Mouse (Mus musculus) frontal cortex, postnatal 36 days (tissue): ENCODE measurements at regions not wholly inside any gene's neighbourhood (a gene's known extent, or its start where the extent isn't known, plus 50 kb on each side); places are given as distances from the start of the nearest gene placed in this dataset.

Source experiments
- DNase-seq, 2 experiments: peaks; one replicate each; pipeline ENCODE4 v3.0.0; 2022; ENCODE audit warnings: low spot score in 2 of 2

- no peak for DNase-seq
Measured at GRCm38 (mm10) chr1:23207843-23208242, 105.8 kb upstream of the 4933415F23Rik start.

GRCm38 (mm10) chr1:23207024-23207423, 105.0 kb upstream of the 4933415F23Rik start:
- no peak for DNase-seq

- peak; percentile 4 to 5 for DNase-seq
Measured at GRCm38 (mm10) chr1:23202511-23203435, 100.7 kb upstream of the 4933415F23Rik start.

GRCm38 (mm10) chr1:23200460-23200859, 98.4 kb upstream of the 4933415F23Rik start:
- no peak for DNase-seq

GRCm38 (mm10) chr1:23190316-23191005, 88.4 kb upstream of the 4933415F23Rik start:
- DNase-seq, result no peak

- no peak for DNase-seq
Measured at GRCm38 (mm10) chr1:23189790-23190189, 87.7 kb upstream of the 4933415F23Rik start.

- no peak for DNase-seq
Measured at GRCm38 (mm10) chr1:23188216-23188615, 86.2 kb upstream of the 4933415F23Rik start.

GRCm38 (mm10) chr1:23187446-23188206, 85.6 kb upstream of the 4933415F23Rik start:
- DNase-seq, result no peak

GRCm38 (mm10) chr1:23184728-23185127, 82.7 kb upstream of the 4933415F23Rik start:
- no peak for DNase-seq

- DNase-seq, result no peak
Measured at GRCm38 (mm10) chr1:23182541-23182940, 80.5 kb upstream of the 4933415F23Rik start.

- DNase-seq, result no peak
Measured at GRCm38 (mm10) chr1:23178335-23178974, 76.4 kb upstream of the 4933415F23Rik start.

- no peak for DNase-seq
Measured at GRCm38 (mm10) chr1:23174022-23174421, 72.0 kb upstream of the 4933415F23Rik start.

- no peak for DNase-seq
Measured at GRCm38 (mm10) chr1:23173054-23173802, 71.2 kb upstream of the 4933415F23Rik start.

GRCm38 (mm10) chr1:23171336-23171735, 69.3 kb upstream of the 4933415F23Rik start:
- no peak for DNase-seq

- DNase-seq, result no peak
Measured at GRCm38 (mm10) chr1:23170711-23171110, 68.7 kb upstream of the 4933415F23Rik start.

- no peak for DNase-seq
Measured at GRCm38 (mm10) chr1:23168504-23168903, 66.5 kb upstream of the 4933415F23Rik start.

- no peak for DNase-seq
Measured at GRCm38 (mm10) chr1:23163371-23163935, 61.4 kb upstream of the 4933415F23Rik start.

GRCm38 (mm10) chr1:23162766-23163165, 60.7 kb upstream of the 4933415F23Rik start:
- DNase-seq, result no peak
